In the genomic region with DNA sequence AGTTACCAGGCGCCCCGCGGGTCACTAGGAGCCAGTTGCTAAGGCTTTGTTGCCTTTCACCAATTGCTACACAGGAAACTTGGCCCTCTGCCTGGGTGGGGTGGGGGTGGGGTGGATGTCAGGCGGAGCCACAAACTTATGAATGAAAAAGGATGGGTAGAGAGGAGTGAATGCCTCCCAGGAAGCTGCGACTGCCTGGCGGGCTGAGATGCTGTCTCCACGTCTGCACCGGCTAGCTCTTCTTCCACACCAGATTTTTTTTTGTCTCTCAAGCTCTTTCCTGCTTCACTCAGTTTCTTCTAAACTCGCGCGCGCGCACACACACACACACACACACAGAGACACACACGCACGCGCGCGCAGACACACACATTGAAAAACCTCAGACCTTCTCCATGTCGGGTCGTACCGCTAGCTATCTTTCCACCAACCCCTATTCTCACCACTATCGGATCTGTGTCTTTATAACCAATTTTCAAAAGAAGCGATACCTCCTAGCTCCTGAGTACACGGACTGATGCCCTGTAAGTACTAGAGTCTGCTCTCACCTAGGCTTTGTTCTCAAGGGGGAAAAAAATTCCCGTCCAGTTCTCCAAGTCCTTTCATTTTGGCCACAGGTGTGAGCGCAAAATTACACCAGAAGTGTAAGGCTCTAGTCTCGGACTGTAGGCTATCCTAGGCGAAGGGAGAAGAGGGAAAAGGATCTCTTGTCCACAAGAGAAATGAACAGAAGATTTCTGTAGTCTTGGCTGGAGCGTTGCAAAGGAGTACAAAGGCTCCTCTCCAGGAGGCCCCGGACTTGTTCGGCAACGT, we compare ENCODE assay signal across 7 mouse cellular contexts. TPM values are rescaled to one million over a fixed set of nuclear protein-coding genes. Genes with fewer than 3 reads are reported as not detected.
DNase-seq lines count a peak whose midpoint lies in the region; ATAC-seq and TF ChIP-seq lines count a peak whose summit lies in the region.

No protein-coding gene starts in this region.

- peaks cover 18% of the 10 kb centered on the region for H3K4me1 ChIP-seq in lung, embryonic 15.5 days
- H3K4me1 ChIP-seq in bone marrow macrophage, adult 2 months (ENCODE audit: control insufficient read depth, insufficient read depth, low read length) = peaks cover 3% of the 10 kb centered on the region; the same call in 1 of the 2 replicates
- H3K4me1 ChIP-seq in limb, embryonic 12.5 days (replicated peaks) = peaks cover 17% of the 10 kb centered on the region
- H3K4me1 ChIP-seq in neural tube, embryonic 12.5 days = peaks cover 15% of the 10 kb centered on the region

- no peaks in the 10 kb centered on the region for H3K27me3 ChIP-seq in lung, embryonic 15.5 days
- no peaks in the 10 kb centered on the region for H3K27me3 ChIP-seq in limb, embryonic 12.5 days
- H3K27me3 ChIP-seq in neural tube, embryonic 12.5 days (replicated peaks) = no peaks in the 10 kb centered on the region

- peak overlapping the region; percentile 91 for H3K4me3 ChIP-seq in lung, embryonic 15.5 days
- peak overlapping the region; percentile 76 for H3K4me3 ChIP-seq in bone marrow macrophage, adult 2 months (ENCODE audit: insufficient read depth, low read length)
- peak overlapping the region; percentile 97 for H3K4me3 ChIP-seq in limb, embryonic 12.5 days (replicated peaks)
- H3K4me3 ChIP-seq in neural tube, embryonic 12.5 days = peak overlapping the region; percentile 94

- peak overlapping the region; percentile 91 for H3K4me2 ChIP-seq in lung, embryonic 15.5 days
- H3K4me2 ChIP-seq in limb, embryonic 12.5 days = peak overlapping the region; percentile 67
- H3K4me2 ChIP-seq in neural tube, embryonic 12.5 days (replicated peaks) = peak overlapping the region; percentile 88

- peak; percentile 1; the same call in 1 of the 2 replicates for ATAC-seq in lung, embryonic 15.5 days (ENCODE audit: borderline replicate concordance, extremely low read depth, low FRiP score, low TSS enrichment)
- ATAC-seq in erythroid progenitor cell, adult 5-6 weeks (replicated peaks; ENCODE audit: low FRiP score, poor library complexity, severe bottlenecking) = peak; percentile 50
- peak; percentile 29 for ATAC-seq in limb, embryonic 12.5 days (ENCODE audit: insufficient number of reproducible peaks, insufficient read depth, low FRiP score, low TSS enrichment, low read depth)
- ATAC-seq in neural tube, embryonic 12.5 days (ENCODE audit: low FRiP score, low read depth) = peak; percentile 34; the same call in 1 of the 2 replicates

- no peaks in the 10 kb centered on the region for H3K36me3 ChIP-seq in lung, embryonic 15.5 days
- peaks cover 18% of the 10 kb centered on the region for H3K36me3 ChIP-seq in limb, embryonic 12.5 days
- H3K36me3 ChIP-seq in neural tube, embryonic 12.5 days = no peaks in the 10 kb centered on the region; the same call in 1 of the 2 replicates

- WGBS in lung, embryonic 15.5 days = under 1% methylated on average over 32 of the region's 32 CpGs
- WGBS in limb, embryonic 12.5 days = under 1% methylated on average over 32 of the region's 32 CpGs
- under 1% methylated on average over 32 of the region's 32 CpGs for WGBS in neural tube, embryonic 12.5 days

- no peak for TF ChIP-seq CTCF in bone marrow macrophage, adult 2 months (IDR thresholded peaks at IDR 0.05; ENCODE audit: low read depth, low read length)

- H3K9me3 ChIP-seq in lung, embryonic 15.5 days = no peaks in the 10 kb centered on the region
- no peaks in the 10 kb centered on the region for H3K9me3 ChIP-seq in limb, embryonic 12.5 days
- no peaks in the 10 kb centered on the region for H3K9me3 ChIP-seq in neural tube, embryonic 12.5 days

- TF ChIP-seq POLR2A in bone marrow macrophage, adult 2 months (IDR thresholded peaks at IDR 0.05; ENCODE audit: borderline replicate concordance, low read depth, low read length) = no peak

- no peak for DNase-seq in lung, adult 18-20 months
- no peak for DNase-seq in adrenal gland, adult 2 months

- peak overlapping the region; percentile 93 for H3K27ac ChIP-seq in lung, embryonic 15.5 days
- H3K27ac ChIP-seq in bone marrow macrophage, adult 2 months (ENCODE audit: insufficient read depth, low read depth, low read length) = peak overlapping the region; percentile 55
- peak overlapping the region; percentile 90 for H3K27ac ChIP-seq in limb, embryonic 12.5 days
- H3K27ac ChIP-seq in neural tube, embryonic 12.5 days = peak overlapping the region; percentile 83

- H3K9ac ChIP-seq in lung, embryonic 15.5 days = peak overlapping the region; percentile 46
- H3K9ac ChIP-seq in limb, embryonic 12.5 days (replicated peaks) = peak overlapping the region; percentile 96
- H3K9ac ChIP-seq in neural tube, embryonic 12.5 days = peak overlapping the region; percentile 93

RNA-seq across cellular contexts. Expression of a gene that starts 0.5 kb away (rescaled TPM):
- polyA plus RNA-seq in lung, embryonic 15.5 days (2015; fragmentation: Nextera tagmentation; extraction: Ambion mirVana) = 7.4 and 8.3 TPM in 2 replicates
- 4.9 and 6.1 TPM in 2 replicates for polyA plus RNA-seq in bone marrow macrophage, adult 2 months (2012; ENCODE audit: insufficient read depth, insufficient read length, missing spikeins)
- total RNA-seq in erythroid progenitor cell, adult 5-6 weeks (2015; ENCODE audit: low replicate concordance) = 18.4 and 25.6 TPM in 2 replicates
- 23.5 and 28.5 TPM in 2 replicates for total RNA-seq in erythroid progenitor cell, adult 5-6 weeks (2017; ENCODE audit: low replicate concordance)
- 14.5 and 16.0 TPM in 2 replicates for polyA plus RNA-seq in limb, embryonic 12.5 days (2016; fragmentation: Nextera tagmentation; extraction: Ambion mirVana)
- 17.1 and 17.7 TPM in 2 replicates for polyA plus RNA-seq in neural tube, embryonic 12.5 days (2016; fragmentation: Nextera tagmentation; extraction: Ambion mirVana)
- total RNA-seq in adrenal gland, adult 2 months (2021) = 10 to 100 TPM; 11.0 to 14.9 TPM
- 10.8 and 14.0 TPM in 2 replicates for polyA plus RNA-seq in adrenal gland, adult 2 months (2012; rRNA removed)

Comparison
In these comparisons a context has a peak if more than half of its experiments do, and no peak if none do; other contexts are left out.
1. H3K9ac ChIP-seq: peak in every context shown above with its lines; median percentile 96 in limb, embryonic 12.5 days; 93 in neural tube, embryonic 12.5 days; 46 in lung, embryonic 15.5 days.